Mouse (Mus musculus): Measurements from ENCODE around the gene Tmem200b. TPM values are rescaled to one million over a fixed set of nuclear protein-coding genes. Genes with fewer than 3 reads are reported as not detected.

Gene Tmem200b
- polyA plus RNA-seq, 1 experiment, result 2.3 TPM

DNA sequence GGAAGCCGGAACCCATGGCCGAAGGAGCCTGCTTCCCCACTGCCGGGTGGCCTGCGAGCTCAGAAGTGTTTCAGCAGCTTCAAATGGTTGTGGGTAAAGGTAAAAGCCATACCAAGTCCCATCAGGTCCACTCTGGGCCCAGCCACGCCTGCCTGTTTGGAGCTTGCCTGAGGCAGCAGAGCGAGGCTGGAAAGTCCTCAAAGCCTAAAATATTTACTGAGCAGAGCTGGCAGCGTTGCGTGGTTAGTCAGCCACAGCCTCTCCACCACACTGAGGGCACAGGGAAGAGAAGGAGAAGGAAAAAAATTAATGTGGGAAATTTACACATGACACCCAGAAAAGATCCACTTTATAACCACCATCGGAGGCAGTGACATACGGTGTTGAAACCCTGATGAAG is 8.0 kb upstream of the Tmem200b start:
- Histone ChIP-seq H3K79me3 (ENCODE audit: low read depth) (no peaks in the 10 kb centered on the region), H3ac (ENCODE audit: control insufficient read depth, insufficient read length, low read depth) (no peak overlapping the region), H3K79me2 (ENCODE audit: control insufficient read depth, insufficient read depth) (no peaks in the 10 kb centered on the region), H3K27me3 (ENCODE audit: control insufficient read depth, insufficient read depth, insufficient read length) (no peaks in the 10 kb centered on the region), H3K4me3 (ENCODE audit: insufficient read depth, poor library complexity, severe bottlenecking) (no peak overlapping the region), H3K36me3 (ENCODE audit: control insufficient read depth, insufficient read depth) (no peaks in the 10 kb centered on the region)
- TF ChIP-seq MYOG (IDR thresholded peaks at IDR 0.05; ENCODE audit: control insufficient read depth, extremely low read depth, insufficient read length) (no peak), FOSL1 (IDR thresholded peaks at IDR 0.05; ENCODE audit: insufficient read depth, low read length, poor library complexity, severe bottlenecking) (no peak), CTCF (IDR thresholded peaks at IDR 0.05; ENCODE audit: control insufficient read depth, insufficient read depth, insufficient read length) (no peak), MYOD1 (IDR thresholded peaks at IDR 0.05; ENCODE audit: control insufficient read depth, insufficient read length, low read depth) (no peak), USF1 (IDR thresholded peaks at IDR 0.05; ENCODE audit: low read depth) (no peak), MAX (IDR thresholded peaks at IDR 0.05) (no peak), CEBPB (IDR thresholded peaks at IDR 0.05; ENCODE audit: low read depth) (no peak)

DNA sequence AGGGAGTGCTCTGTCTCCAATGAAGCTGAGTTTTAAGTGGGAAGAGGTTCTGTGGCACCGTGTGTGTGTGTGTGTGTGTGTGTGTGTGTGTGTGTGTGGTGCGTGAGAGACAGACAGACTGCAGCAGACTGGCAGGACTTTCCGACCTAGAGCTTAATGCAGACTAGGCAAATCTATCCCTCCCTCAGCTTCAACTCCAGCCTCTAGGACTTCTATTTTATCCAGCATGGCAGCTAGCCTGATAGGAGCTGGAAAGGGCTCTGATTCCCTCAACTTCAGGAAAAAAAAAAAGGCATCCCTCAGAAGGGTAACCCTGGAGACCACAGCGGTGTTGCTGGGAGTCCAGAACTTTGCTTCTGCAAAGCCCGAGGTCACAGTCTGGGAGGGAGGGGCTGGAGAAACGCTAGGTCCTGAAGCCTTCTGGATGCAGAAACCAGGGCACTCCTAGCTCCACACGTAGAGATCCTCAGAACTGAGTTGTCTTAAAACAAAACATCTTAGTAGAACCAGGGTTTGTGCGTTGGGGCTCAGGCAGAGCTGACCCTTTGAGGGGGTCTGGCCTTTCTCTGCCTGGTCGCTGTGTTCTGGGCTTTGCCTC is 7.4 kb upstream of the Tmem200b start:
- Histone ChIP-seq H3K27me3 (ENCODE audit: control insufficient read depth, insufficient read depth, insufficient read length) (no peaks in the 10 kb centered on the region), H3K79me2 (ENCODE audit: control insufficient read depth, insufficient read depth) (no peaks in the 10 kb centered on the region), H3K36me3 (ENCODE audit: control insufficient read depth, insufficient read depth) (no peaks in the 10 kb centered on the region), H3K79me3 (ENCODE audit: low read depth) (no peaks in the 10 kb centered on the region), H3K4me3 (ENCODE audit: insufficient read depth, poor library complexity, severe bottlenecking) (no peak overlapping the region), H3ac (ENCODE audit: control insufficient read depth, insufficient read length, low read depth) (no peak overlapping the region)
- TF ChIP-seq CEBPB (IDR thresholded peaks at IDR 0.05; ENCODE audit: low read depth) (no peak), USF1 (IDR thresholded peaks at IDR 0.05; ENCODE audit: low read depth) (no peak), MAX (IDR thresholded peaks at IDR 0.05) (no peak), MYOG (IDR thresholded peaks at IDR 0.05; ENCODE audit: control insufficient read depth, extremely low read depth, insufficient read length) (no peak), MYOD1 (IDR thresholded peaks at IDR 0.05; ENCODE audit: control insufficient read depth, insufficient read length, low read depth) (no peak), FOSL1 (IDR thresholded peaks at IDR 0.05; ENCODE audit: insufficient read depth, low read length, poor library complexity, severe bottlenecking) (no peak), CTCF (IDR thresholded peaks at IDR 0.05; ENCODE audit: control insufficient read depth, insufficient read depth, insufficient read length) (no peak)

DNA sequence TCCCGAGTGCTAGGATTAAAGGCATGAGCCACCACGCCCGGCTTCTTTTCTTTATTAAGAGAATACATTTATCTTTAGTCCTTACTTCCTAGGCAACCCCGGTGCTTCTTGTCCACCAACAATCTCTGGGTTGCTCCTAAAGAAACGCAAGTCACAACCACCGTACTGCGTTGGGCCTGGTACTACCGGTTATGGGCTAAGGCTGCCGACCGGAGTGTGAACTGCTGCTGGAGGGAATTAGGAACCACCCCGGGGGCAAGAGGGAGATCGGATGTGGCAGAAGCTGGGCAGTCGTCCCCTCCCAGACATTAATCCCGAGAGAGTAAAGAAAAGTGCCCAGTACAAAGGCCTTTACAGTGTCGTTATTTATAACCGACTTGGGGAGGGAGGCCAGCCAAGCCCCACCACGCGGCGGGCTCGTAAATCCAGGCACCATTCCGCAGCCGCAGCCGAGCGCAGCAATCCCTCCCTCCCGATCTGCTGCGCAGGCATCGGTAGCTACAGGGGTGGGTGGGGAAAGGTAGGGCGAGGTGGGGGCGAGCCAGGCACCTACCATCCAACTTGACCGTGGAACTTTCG is 6.6 kb upstream of the Tmem200b start:
- Histone ChIP-seq H3K4me3 (ENCODE audit: insufficient read depth, poor library complexity, severe bottlenecking) (no peak overlapping the region), H3K79me3 (ENCODE audit: low read depth) (no peaks in the 10 kb centered on the region), H3K79me2 (ENCODE audit: control insufficient read depth, insufficient read depth) (no peaks in the 10 kb centered on the region), H3K27me3 (ENCODE audit: control insufficient read depth, insufficient read depth, insufficient read length) (no peaks in the 10 kb centered on the region), H3ac (ENCODE audit: control insufficient read depth, insufficient read length, low read depth) (no peak overlapping the region), H3K36me3 (ENCODE audit: control insufficient read depth, insufficient read depth) (no peaks in the 10 kb centered on the region)
- TF ChIP-seq MYOD1 (IDR thresholded peaks at IDR 0.05; ENCODE audit: control insufficient read depth, insufficient read length, low read depth) (no peak), FOSL1 (IDR thresholded peaks at IDR 0.05; ENCODE audit: insufficient read depth, low read length, poor library complexity, severe bottlenecking) (no peak), USF1 (IDR thresholded peaks at IDR 0.05; ENCODE audit: low read depth) (no peak), MAX (IDR thresholded peaks at IDR 0.05) (no peak), CTCF (IDR thresholded peaks at IDR 0.05; ENCODE audit: control insufficient read depth, insufficient read depth, insufficient read length) (no peak), MYOG (IDR thresholded peaks at IDR 0.05; ENCODE audit: control insufficient read depth, extremely low read depth, insufficient read length) (no peak), CEBPB (IDR thresholded peaks at IDR 0.05; ENCODE audit: low read depth) (no peak)

GRCm38 (mm10) chr4:131915821-131916328 is 5.7 kb upstream of the Tmem200b start:
- Histone ChIP-seq H3K79me2 (ENCODE audit: control insufficient read depth, insufficient read depth) (no peaks in the 10 kb centered on the region), H3K79me3 (ENCODE audit: low read depth) (no peaks in the 10 kb centered on the region), H3K27me3 (ENCODE audit: control insufficient read depth, insufficient read depth, insufficient read length) (no peaks in the 10 kb centered on the region), H3K4me3 (ENCODE audit: insufficient read depth, poor library complexity, severe bottlenecking) (no peak overlapping the region), H3ac (ENCODE audit: control insufficient read depth, insufficient read length, low read depth) (no peak overlapping the region), H3K36me3 (ENCODE audit: control insufficient read depth, insufficient read depth) (no peaks in the 10 kb centered on the region)
- TF ChIP-seq FOSL1 (IDR thresholded peaks at IDR 0.05; ENCODE audit: insufficient read depth, low read length, poor library complexity, severe bottlenecking) (no peak), USF1 (IDR thresholded peaks at IDR 0.05; ENCODE audit: low read depth) (no peak), MYOG (IDR thresholded peaks at IDR 0.05; ENCODE audit: control insufficient read depth, extremely low read depth, insufficient read length) (no peak), MAX (IDR thresholded peaks at IDR 0.05) (no peak), CTCF (IDR thresholded peaks at IDR 0.05; ENCODE audit: control insufficient read depth, insufficient read depth, insufficient read length) (no peak), MYOD1 (IDR thresholded peaks at IDR 0.05; ENCODE audit: control insufficient read depth, insufficient read length, low read depth) (no peak), CEBPB (IDR thresholded peaks at IDR 0.05; ENCODE audit: low read depth) (no peak)

GRCm38 (mm10) chr4:131916425-131916824 is 5.1 kb upstream of the Tmem200b start:
- peak; percentile 58 for TF ChIP-seq USF1 (IDR thresholded peaks at IDR 0.05; ENCODE audit: low read depth)
- TF ChIP-seq CTCF (IDR thresholded peaks at IDR 0.05; ENCODE audit: control insufficient read depth, insufficient read depth, insufficient read length), result peak; percentile 97
- no peak for TF ChIP-seq CEBPB (IDR thresholded peaks at IDR 0.05; ENCODE audit: low read depth)
- peak; percentile 41 for TF ChIP-seq MAX (IDR thresholded peaks at IDR 0.05)
- Histone ChIP-seq H3K79me2 (ENCODE audit: control insufficient read depth, insufficient read depth) (no peaks in the 10 kb centered on the region), H3K79me3 (ENCODE audit: low read depth) (no peaks in the 10 kb centered on the region), H3K36me3 (ENCODE audit: control insufficient read depth, insufficient read depth) (no peaks in the 10 kb centered on the region), H3K27me3 (ENCODE audit: control insufficient read depth, insufficient read depth, insufficient read length) (no peaks in the 10 kb centered on the region), H3ac (ENCODE audit: control insufficient read depth, insufficient read length, low read depth) (no peak overlapping the region), H3K4me3 (ENCODE audit: insufficient read depth, poor library complexity, severe bottlenecking) (no peak overlapping the region)
